Mouse (Mus musculus) left cerebral cortex, postnatal 36 days (tissue): ENCODE data around the gene Prim1. TPM values are rescaled to one million over a fixed set of nuclear protein-coding genes. Genes with fewer than 3 reads are reported as not detected.

Experiments used
- DNase-seq, 2 experiments: peaks; one replicate each; pipeline ENCODE4 v3.0.0; 2021 to 2022; ENCODE audit warnings: low spot score in 2 of 2, mixed read lengths in 1 of 2
- intact Hi-C: fragments of 180-260 bp; cut with DNase I; formaldehyde crosslinking; loops from one replicate; pipeline ENCODE4 v1.15.1; 2025
- total RNA-seq, 2 experiments: library from RNA; stranded (reverse); gene quantifications; 2 replicates each; pipeline ENCODE4 v1.2.3; 2021

Gene Prim1
- 1 to 10 TPM; 6.7 to 7.2 TPM for total RNA-seq

DNA sequence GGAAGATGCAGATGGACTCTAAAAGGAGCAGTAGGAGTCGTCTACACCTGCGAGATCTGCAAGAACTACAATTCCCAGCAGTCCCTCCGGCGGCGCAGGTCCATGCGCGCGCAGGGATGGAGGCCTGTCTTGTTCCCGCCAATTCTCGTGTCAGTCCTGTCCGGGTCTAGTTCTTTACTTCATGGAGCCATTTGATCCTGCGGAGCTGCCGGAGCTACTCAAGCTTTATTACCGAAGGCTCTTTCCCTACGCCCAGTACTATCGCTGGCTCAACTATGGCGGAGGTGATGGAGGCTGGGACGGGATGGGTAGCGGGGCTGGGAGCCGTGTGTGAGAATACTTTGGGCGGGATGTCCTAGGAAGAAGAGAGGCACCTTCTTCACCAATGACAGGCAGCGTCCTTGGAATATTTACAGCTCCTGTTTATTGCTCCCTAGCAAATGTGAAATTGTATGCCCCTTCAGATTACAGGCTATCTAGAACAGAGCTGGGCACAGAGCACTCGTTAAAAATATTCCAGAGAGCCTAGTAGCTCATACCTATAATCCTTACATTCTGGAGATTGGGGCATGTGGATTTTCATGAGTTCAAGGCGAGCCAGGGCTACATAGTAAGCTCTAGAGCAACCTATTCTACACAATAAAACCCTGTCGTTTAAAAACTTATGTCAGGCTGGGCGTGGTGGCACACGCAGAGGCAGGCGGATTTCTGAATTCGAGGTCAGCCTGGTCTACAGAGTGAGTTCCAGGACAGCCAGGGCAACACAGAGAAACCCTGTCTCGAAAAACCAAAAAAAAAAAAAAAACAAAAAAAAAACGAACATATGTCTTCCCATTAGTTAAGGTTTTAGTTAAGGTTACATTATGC, at the start of gene Prim1:
Gene Prim1 (plus strand): TSS at position 101 of the 867 bp plus-strand sequence.
- intact Hi-C loops = no loop called here
- peak; percentile 77 to 78 for DNase-seq

DNA sequence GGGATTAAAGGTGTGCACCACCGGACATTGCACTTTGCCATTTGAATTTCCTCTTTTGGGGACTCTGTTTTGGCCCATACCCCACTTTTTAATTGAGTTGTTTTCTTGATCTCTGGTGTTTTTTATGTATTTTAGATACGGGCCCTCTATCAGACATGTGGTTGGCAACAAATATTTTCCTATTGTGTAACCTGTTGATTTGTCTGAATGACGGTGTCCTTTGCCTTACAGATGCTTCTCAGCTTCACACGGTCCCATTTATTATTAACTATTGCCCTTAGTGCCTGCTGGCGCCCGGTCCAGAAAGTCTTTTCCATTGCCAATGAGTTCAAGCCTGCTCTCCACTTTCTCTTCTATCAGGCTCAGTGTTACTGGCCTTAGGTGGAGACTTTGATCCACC, 48.5 kb upstream of the Prim1 start:
- intact Hi-C loops = no loop called here
- DNase-seq = no peak

DNA sequence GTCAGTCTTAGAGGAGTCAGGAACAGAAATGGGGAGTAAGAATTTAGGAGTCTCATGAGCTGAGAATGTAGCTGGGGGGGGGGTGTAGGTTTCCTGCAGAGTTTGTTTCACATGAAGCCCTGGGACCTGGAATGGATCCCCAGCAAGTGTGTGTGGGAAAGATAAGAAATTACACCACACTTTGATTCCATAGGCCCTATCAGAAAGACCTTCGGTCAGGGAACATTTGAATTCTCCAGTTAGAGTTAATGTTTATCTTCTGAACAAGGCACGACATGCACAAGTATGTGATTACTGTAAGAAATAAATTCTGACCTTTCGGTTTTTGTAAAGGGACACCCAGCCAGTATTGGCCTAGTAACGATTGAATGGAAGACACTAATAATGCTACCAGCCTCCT, 45.1 kb upstream of the Prim1 start:
- intact Hi-C loops = no loop called here
- no peak for DNase-seq

DNA sequence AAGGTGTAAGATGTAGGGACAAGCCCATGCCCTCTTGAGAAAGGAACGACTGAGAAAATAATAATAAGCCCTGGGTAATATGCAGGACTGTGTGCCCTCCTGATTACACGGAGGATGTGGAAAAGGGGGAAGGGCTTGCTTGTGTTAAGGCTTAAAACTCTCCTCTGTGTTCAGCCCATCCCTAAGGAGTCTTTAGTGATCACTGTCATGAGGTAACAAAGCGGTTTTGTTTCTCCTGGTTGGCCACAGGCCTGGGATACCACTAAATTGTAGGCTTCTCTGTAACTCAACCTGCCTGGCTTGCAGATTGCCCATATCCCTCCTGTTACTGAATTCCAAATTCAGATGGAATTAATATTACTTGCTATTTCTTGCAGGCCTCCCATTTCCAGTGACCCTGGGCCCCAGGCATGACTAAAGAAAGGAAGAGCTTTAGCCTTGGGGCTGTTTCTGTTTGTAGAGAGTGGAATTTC, 44.6 kb upstream of the Prim1 start:
- intact Hi-C loops = no loop called here
- DNase-seq = no peak

DNA sequence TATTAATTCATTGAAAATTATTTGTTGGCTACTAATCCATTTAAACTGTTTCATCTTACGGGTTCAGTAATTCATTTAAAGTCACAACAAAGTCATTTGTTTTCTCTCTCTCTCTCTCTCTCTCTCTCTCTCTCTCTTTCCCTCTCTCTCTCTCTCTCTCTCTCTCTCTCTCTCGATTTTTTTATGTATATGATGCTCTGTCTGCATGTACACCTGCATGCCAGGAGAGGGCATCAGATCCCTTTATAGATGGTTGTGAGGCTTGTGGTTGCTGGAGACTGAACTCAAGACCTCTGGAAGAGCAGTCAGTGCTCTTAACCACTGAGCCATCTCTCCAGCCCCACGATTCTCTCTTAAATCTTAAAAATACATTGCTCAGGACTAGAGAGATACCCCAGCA, 43.8 kb upstream of the Prim1 start:
- intact Hi-C loops = no loop called here
- DNase-seq = no peak

DNA sequence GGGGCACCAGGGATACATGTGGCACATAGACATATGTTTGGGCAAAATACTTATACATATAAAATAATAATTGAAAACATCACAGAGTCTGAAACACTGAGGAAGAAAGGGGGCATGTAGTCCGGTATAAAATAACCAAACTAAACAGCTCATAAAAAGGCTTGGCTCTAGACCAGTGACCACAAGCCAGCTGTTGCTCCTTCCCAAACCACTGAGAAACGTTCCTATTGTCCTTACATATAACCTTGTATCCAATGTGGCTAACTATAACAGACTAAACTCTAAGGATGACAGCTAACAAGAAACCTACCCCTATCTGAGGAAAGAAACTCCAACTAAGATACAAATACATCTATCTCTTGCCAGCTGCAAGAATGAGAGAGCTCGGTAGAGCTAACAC, 40.9 kb upstream of the Prim1 start:
- intact Hi-C loops = no loop called here
- no peak for DNase-seq

DNA sequence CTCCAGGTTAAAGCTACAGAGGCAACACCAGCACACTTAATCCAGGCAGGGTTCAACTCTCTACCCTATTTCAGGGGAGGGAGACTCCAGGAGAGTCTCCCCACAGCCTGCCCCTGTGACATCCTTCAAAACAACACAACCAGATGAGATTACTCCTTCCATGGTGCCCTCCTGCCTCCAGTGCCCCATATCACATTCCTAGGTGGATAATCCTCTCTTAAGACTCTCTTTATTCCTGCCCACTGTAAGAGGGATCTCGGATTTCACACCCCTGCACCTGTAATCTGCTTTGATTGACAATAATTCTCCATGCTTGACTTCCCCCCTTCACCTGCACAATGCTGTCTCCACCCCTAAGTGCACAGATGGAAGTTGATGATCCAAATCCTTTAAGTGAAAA, 39.5 kb upstream of the Prim1 start:
- intact Hi-C loops = no loop called here
- no peak for DNase-seq

DNA sequence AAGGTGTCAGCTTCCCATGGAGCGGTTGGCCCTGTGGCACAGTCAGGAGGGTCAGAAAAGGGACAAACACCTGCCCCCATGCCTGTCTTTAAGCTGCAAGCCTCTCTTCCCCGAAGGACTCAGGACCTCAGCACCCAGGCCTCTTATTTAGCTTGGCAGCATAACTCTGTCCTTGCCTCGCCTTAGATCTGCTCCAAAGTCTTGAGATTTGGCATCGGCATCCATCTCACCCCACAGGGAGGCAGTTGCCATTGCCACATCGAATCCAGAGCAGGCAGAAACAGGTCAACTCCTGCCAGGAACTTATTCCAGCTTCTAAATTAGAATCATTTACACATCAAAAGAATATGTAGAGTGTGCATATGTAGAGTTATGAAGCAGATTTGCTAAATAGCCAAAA, 30.3 kb upstream of the Prim1 start:
- intact Hi-C loops = no loop called here
- DNase-seq = peak in 1 of 2 experiments; percentile 5

DNA sequence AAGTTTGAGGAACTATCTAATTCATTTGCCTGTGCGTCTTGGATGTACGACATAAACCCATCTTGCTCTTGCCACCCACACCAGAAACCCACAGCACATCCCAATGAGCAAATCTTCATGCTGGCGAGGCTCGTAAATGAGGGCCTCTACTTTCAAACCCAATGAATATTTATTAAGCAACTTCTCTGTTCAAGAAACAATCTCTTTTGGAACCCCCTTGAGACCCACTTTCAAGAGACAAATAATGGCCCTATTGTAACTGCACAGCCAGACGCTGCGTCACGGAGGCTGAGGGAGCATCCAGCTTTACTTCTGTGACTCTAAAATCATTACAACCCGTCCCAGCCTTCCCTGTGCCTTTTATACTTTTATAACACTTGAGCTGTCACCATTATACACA, 29.4 kb upstream of the Prim1 start:
- DNase-seq = no peak
- intact Hi-C loops = no loop called here

DNA sequence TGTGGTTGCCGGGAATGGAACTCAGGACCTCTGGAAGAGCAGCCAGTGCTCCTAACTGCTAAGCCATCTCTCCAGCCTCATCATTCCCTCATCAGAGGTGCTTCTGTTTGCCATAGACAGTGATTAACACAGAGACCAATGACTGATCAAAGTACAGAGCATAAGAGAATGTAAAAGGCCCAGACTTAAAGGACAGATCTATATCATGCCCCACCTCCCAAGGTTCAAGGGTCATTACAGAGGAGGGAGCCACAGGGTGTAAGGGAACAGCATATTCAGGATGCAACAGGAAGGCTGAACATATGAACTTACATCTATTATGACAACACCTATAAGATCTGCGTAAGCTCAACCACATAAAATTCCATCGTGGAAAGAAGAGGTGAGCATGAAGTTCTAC, 18.3 kb upstream of the Prim1 start:
- no peak for DNase-seq
- intact Hi-C loops = no loop called here

DNA sequence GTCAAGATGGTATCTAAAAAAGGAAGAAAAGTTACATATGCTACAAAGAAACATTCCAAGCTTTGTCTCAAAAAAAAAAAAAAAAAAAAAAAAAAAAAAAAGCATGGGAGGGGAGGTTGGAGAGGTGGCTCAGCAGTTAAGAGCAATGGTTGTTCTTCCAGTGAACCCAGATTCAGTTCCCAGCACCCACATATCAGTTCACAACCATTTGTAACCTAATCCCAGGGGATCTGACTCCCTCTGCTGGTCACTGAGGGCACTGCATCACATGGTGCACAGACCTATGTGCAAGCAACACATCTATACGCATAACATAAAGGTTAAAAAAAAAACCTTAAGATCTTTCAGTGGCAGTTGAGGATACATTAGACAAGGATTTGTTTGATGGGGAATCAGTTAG, 16.7 kb upstream of the Prim1 start:
- no peak for DNase-seq
- intact Hi-C loops = no loop called here

DNA sequence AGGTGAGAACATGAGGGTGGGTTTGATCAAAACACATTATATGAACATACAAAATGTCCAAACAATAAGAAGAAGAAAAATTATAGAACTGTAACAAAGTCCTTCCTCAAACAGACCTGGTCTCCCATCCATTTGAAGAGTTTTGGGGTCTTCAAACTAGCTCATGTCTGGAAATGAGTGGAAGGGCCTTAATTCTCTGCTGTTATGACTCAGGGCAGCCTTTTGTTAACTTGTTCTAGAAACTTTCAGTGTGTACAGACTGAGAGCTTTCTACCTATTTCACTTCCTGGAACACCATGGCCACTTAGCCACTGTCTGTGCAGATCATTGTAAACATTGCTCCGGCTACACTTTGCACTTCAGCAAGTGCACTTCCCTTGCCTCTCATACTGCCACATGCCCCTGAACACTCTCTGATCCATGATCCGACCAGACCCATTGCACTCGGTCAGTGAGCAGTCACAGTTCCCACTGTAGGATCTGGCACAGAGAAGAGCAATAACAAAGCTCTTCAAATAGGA, 11.6 kb upstream of the Prim1 start:
- no peak for DNase-seq

DNA sequence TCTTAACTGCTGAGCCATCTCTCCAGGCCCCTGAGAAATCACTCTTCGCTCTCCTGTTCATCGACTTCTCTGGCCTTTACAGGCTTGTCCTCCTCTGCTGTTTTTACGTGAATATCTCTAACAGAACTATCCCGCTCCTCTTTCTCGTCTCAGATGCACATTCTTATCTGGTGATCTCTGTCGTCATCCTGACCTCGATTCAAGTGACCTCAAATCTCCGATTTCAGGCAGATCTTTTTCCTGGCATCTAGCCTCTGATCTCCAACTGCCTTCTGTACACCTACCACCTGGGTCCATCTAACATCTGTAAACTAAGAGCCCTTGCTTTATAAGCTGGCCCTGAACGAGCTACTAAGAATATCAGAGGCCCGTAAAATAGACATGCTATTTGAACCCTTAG, 10.1 kb upstream of the Prim1 start:
- no peak for DNase-seq
- intact Hi-C loops = loop anchor here (5.0 to 10.0 kb wide), 2 partner anchors 310 to 363 kb away; partner anchors contain the start of gene Stat6

More for the DNA sequence above, 11.6 kb upstream of the Prim1 start:
- intact Hi-C loops = loop anchor here (10.0 kb wide), 1 partner anchor 309 kb away; no protein-coding TSS in a partner anchor

DNA sequence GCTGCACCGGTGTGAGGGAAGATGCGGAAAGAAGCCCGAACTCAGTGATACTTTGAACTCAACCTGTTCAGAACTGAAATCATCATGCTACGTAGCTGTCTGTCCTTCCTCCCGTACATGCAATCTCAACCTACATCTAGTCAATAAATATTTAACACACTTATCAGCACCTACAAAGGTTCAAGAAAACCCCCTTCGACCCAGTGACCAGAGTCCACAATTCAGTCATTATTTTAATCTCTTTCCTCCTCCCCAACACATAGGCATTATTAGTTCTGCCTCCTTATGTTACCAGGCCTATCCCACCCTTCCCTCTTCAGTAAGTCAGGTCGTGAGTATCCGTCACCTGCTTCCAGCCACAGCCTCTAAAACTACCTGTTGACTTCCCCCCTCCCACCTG, 9.5 kb upstream of the Prim1 start:
- intact Hi-C loops = loop anchor here (5.0 to 10.0 kb wide), 2 partner anchors 311 to 363 kb away; partner anchors contain the start of gene Stat6
- DNase-seq = no peak

DNA sequence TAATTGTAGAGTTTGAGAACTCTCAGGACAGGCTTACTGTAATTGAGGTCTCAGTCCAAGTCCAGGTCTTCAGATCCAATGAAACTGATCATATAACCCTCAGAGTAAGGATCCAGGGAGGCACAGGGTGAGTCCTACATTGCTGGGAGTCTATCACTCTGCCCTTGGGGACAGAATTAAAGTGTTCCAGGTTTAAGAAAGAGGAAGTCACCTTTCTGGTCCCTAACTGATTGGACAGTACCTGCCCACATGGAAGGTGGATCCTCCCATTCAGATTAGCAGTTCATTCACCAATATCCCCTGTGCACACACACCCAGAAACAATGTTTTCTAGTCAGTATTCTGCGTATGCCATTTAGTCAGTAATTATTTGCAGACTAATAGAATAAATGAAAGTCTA, 7.5 kb upstream of the Prim1 start, which contains the start of gene Hsd17b6:
Gene Hsd17b6 (minus strand): TSS at position 166 of the 400 bp plus-strand sequence.
- DNase-seq = no peak
- intact Hi-C loops = loop anchor here (5.0 to 10.0 kb wide), 2 partner anchors 313 to 365 kb away; partner anchors contain the start of gene Stat6

DNA sequence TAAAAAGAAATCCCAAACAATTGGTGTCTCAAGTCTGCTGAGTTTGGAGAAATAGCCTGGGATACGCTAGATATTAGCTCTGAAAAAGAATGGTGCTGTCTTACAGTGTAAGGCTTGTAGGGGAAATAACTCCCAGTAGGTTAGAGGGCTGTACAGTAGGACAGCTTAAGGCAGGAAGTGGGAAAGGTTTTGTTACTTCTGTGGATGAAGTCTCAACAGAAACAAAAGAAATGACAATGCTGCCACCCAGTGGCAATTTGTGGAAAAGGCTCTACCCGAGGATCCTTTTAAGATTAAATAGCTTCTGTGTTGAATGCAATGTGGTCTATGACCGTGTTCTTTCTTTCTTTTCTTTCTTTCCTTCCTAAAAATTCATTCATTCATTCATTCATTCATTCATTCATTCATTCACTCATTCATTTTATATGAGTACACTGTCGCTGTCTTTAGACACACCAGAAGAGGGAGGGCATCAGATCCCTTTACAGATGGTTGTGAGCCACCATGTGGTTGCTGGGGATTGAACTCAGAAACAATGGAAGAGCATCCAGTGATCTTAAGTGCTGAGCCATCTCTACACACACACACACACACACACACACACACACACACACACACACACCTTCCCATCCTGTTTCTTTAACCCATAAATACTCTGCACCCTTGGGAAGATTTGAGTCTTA, 6.6 kb upstream of the Prim1 start:
- intact Hi-C loops = loop anchor here (1.0 to 10.0 kb wide), 4 partner anchors 52 to 366 kb away; partner anchors contain the start of gene Stat6
- peak; percentile 61 to 66 for DNase-seq

DNA sequence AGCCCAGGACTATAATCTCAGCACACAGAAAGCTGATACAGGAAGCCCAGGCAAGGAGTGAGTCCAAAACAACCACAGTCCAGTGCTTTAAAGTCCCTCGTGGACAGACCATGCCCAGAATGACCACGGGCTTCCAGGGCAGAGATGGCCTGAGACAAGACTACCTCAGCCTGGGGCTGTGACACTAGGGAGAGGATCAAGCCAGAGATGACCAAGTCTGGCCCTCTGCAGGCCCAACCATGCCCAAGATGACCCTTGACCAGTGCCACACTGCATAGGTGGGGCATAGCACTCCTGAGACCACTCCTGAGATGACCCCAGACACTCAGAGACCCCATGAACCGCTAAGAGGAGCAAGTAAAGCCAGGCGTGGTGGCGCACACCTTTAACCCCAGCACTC, 5.2 kb upstream of the Prim1 start:
- DNase-seq = no peak
- intact Hi-C loops = loop anchor here (2.0 to 10.0 kb wide), 3 partner anchors 65 to 367 kb away; partner anchors contain the start of gene Stat6

DNA sequence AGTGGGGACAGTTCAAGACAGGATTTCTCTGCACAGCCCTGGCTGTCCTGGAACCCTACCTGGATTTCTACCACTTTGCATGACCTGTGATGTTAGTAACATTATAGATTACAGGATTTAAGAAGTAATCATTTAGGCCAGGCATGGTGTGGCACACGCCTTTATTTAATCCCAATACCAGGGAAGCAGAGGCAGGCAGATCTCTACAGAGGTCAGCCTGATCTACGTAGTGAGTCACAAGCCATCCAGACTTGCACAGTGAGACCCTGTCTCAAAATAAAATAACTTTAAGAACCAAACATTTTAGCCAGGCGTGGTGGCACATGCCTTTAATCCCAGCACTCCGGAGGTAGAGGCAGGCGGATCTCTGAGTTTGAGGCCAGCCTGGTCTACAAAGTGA, 7.2 kb downstream of the Prim1 start:
- intact Hi-C loops = loop anchor here (10.0 kb wide), 1 partner anchor 163 kb away; the partner anchor contains the start of gene Rbms2

DNA sequence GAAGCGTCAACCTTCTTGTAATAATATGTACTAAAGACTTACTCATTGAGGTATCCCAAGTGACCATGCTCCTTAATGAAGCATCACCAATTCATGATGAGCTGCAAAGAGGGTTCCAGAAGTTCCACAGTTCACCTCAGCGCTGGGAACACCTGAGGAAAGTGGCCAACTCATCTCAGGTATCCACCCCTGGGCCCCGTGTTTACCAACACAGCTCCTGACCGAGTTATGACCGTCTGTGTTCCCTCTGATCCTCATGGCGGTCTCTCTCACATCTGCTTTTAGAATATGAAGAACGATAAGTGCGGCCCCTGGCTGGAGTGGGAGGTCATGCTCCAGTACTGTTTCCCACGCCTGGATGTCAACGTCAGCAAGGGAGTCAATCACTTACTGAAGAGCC, 8.5 kb downstream of the Prim1 start:
- intact Hi-C loops = loop anchor here (10.0 kb wide), 1 partner anchor 161 kb away; the partner anchor contains the start of gene Rbms2

More for the DNA sequence above, 7.2 kb downstream of the Prim1 start:
- DNase-seq = no peak

DNA sequence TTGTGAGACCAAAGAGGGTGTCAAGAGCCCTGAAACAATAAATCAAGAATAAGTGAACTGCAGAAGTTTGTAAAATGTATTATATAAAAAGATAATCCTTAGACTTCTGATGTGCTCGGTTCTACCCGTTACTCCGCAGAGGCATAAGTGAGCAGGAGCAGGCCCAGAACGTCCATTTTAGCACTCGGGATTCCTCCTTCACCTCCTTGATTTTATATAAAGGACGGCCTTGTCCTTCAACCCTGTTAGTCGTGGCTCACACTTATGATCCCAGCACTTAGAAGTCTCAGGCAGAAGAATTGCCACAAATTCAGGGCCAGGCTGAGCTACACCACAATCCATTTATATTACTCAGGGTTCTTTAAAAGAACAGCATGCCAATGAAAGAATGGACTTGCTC, 15.0 kb downstream of the Prim1 start:
- DNase-seq = no peak
- intact Hi-C loops = loop anchor here (10.0 kb wide), 1 partner anchor 155 kb away; the partner anchor contains the start of gene Rbms2

More for the DNA sequence above, 8.5 kb downstream of the Prim1 start:
- no peak for DNase-seq
